ENCODE assay signal across 8 mouse cellular contexts in the genomic region with DNA sequence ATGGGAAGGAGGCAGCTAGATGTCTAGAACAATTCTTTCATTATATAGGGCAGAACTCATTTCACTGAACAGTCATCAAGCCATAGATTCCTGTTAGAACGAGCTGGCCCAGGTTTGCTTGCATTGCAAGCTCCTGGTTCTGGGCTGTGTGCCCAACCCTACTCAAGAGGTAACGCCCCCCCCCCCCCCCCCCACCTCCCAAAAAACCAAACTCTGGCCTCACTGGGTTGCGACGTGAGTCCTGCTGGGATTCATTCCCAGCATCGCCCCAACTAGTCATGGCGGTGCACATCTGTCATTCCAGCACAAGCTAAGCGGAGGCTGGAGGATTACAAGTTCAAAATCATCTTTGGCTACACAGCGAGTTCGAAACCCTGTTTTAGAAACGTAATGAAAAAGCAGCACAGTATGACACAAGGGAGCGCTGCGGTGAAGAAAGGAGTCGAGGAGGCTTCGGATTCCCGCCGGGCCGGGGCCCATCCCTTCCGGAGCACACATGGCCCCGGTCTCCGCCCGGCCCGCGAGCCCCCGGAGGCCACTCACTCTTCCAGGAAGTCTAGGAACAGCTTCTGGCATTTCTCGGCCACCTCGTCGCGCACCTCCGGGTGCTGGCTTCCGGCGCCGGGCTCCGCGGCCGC. TPM values are rescaled to one million over a fixed set of nuclear protein-coding genes. Genes with fewer than 3 reads are reported as not detected.
DNase-seq lines count a peak whose midpoint lies in the region; ATAC-seq and TF ChIP-seq lines count a peak whose summit lies in the region.

No protein-coding gene starts in this region.

- no peak for TF ChIP-seq CTCF in bone marrow macrophage, adult 2 months (IDR thresholded peaks at IDR 0.05; ENCODE audit: low read depth, low read length)

- H3K9ac ChIP-seq in hindbrain, embryonic 14.5 days: peak overlapping the region; percentile 76
- H3K9ac ChIP-seq in lung, embryonic 16.5 days (ENCODE audit: low read length): peak overlapping the region; percentile 84

- peak overlapping the region; percentile 86 for H3K4me2 ChIP-seq in hindbrain, embryonic 14.5 days (replicated peaks)
- H3K4me2 ChIP-seq in lung, embryonic 16.5 days (ENCODE audit: low read depth, low read length): peak overlapping the region; percentile 76

- ATAC-seq in hindbrain, embryonic 14.5 days (ENCODE audit: low FRiP score): peak; percentile 79; the same call in 1 of the 2 replicates
- ATAC-seq in lung, embryonic 16.5 days (ENCODE audit: low read depth): peak; percentile 85
- no peak; the same call in 1 of the 2 replicates for ATAC-seq in frontal cortex, adult (ENCODE audit: low TSS enrichment)
- no peak for ATAC-seq in erythroid progenitor cell, adult 5-6 weeks (replicated peaks; ENCODE audit: low FRiP score, poor library complexity, severe bottlenecking)

- no peaks in the 10 kb centered on the region for H3K9me3 ChIP-seq in heart, embryonic 10.5 days
- no peaks in the 10 kb centered on the region for H3K9me3 ChIP-seq in hindbrain, embryonic 14.5 days (ENCODE audit: control insufficient read depth, low read length)
- no peaks in the 10 kb centered on the region for H3K9me3 ChIP-seq in lung, embryonic 16.5 days (ENCODE audit: control insufficient read depth, low read length)

- under 1% methylated on average over 35 of the region's 35 CpGs for WGBS in heart, embryonic 10.5 days
- WGBS in hindbrain, embryonic 14.5 days: under 1% methylated on average over 35 of the region's 35 CpGs
- WGBS in lung, embryonic 16.5 days: under 1% methylated on average over 35 of the region's 35 CpGs

- peak; percentile 79 for DNase-seq in heart, embryonic 10.5 days (ENCODE audit: low spot score)
- DNase-seq in heart, adult 11 months: no peak
- DNase-seq in 416B (ENCODE audit: low read depth): peak; percentile 76
- DNase-seq in hindbrain, embryonic 14.5 days (ENCODE audit: low spot score): no peak

- no peaks in the 10 kb centered on the region for H3K27me3 ChIP-seq in heart, embryonic 10.5 days (ENCODE audit: insufficient read depth, poor library complexity, severe bottlenecking)
- no peaks in the 10 kb centered on the region for H3K27me3 ChIP-seq in hindbrain, embryonic 14.5 days (ENCODE audit: control insufficient read depth, insufficient read depth, low read length)
- no peaks in the 10 kb centered on the region for H3K27me3 ChIP-seq in lung, embryonic 16.5 days (ENCODE audit: control insufficient read depth, insufficient read depth, low read depth, low read length)

- peak overlapping the region; percentile 92 for H3K4me3 ChIP-seq in heart, embryonic 10.5 days
- H3K4me3 ChIP-seq in bone marrow macrophage, adult 2 months (ENCODE audit: insufficient read depth, low read length): peak overlapping the region; percentile 85
- peak overlapping the region; percentile 90 for H3K4me3 ChIP-seq in hindbrain, embryonic 14.5 days (replicated peaks; ENCODE audit: low read length)
- H3K4me3 ChIP-seq in lung, embryonic 16.5 days (ENCODE audit: low read length): peak overlapping the region; percentile 95

- peak overlapping the region; percentile 97 for H3K27ac ChIP-seq in heart, embryonic 10.5 days
- peak overlapping the region; percentile 43 for H3K27ac ChIP-seq in bone marrow macrophage, adult 2 months (ENCODE audit: insufficient read depth, low read depth, low read length)
- H3K27ac ChIP-seq in hindbrain, embryonic 14.5 days: peak overlapping the region; percentile 74
- H3K27ac ChIP-seq in lung, embryonic 16.5 days (ENCODE audit: low read length): peak overlapping the region; percentile 96

- H3K36me3 ChIP-seq in heart, embryonic 10.5 days: peaks cover 50% of the 10 kb centered on the region
- peaks cover 36% of the 10 kb centered on the region for H3K36me3 ChIP-seq in hindbrain, embryonic 14.5 days (replicated peaks; ENCODE audit: control insufficient read depth, insufficient read depth)
- peaks cover 21% of the 10 kb centered on the region for H3K36me3 ChIP-seq in lung, embryonic 16.5 days (ENCODE audit: control insufficient read depth, insufficient read depth, low read length)

- TF ChIP-seq POLR2A in bone marrow macrophage, adult 2 months (IDR thresholded peaks at IDR 0.05; ENCODE audit: borderline replicate concordance, low read depth, low read length): no peak

- peaks cover 17% of the 10 kb centered on the region for H3K4me1 ChIP-seq in heart, embryonic 10.5 days
- H3K4me1 ChIP-seq in bone marrow macrophage, adult 2 months (ENCODE audit: control insufficient read depth, insufficient read depth, low read length): 0 out of 2 replicates have a peak, but pooled peaks cover 2% of the 10 kb centered on the region
- peaks cover 18% of the 10 kb centered on the region for H3K4me1 ChIP-seq in hindbrain, embryonic 14.5 days (replicated peaks; ENCODE audit: control insufficient read depth, insufficient read depth, low read length)
- peaks cover 27% of the 10 kb centered on the region for H3K4me1 ChIP-seq in lung, embryonic 16.5 days (replicated peaks; ENCODE audit: control insufficient read depth, insufficient read depth, low read length)

RNA-seq across cellular contexts. Expression of gene Mcm6, which starts 0.4 kb away (rescaled TPM):
- 233 and 248 TPM in 2 replicates for polyA plus RNA-seq in heart, embryonic 10.5 days (2016; fragmentation: Nextera tagmentation; extraction: Ambion mirVana)
- polyA plus RNA-seq in bone marrow macrophage, adult 2 months (2012; ENCODE audit: insufficient read depth, insufficient read length, missing spikeins): 44.6 and 46.5 TPM in 2 replicates
- 64.6 and 82.8 TPM in 2 replicates for polyA plus RNA-seq in hindbrain, embryonic 14.5 days (2014; fragmentation: Nextera tagmentation; extraction: Ambion mirVana)
- 223 and 240 TPM in 2 replicates for polyA plus RNA-seq in lung, embryonic 16.5 days (2015; fragmentation: Nextera tagmentation; extraction: Ambion mirVana)
- 169 and 205 TPM in 2 replicates for total RNA-seq in erythroid progenitor cell, adult 5-6 weeks (2015; ENCODE audit: low replicate concordance)
- total RNA-seq in erythroid progenitor cell, adult 5-6 weeks (2017; ENCODE audit: low replicate concordance): 222 and 247 TPM in 2 replicates

RNA-seq across cellular contexts. Expression of gene Lct, which starts 30.9 kb away (rescaled TPM):
- 0.09 and 0.11 TPM in 2 replicates for polyA plus RNA-seq in heart, embryonic 10.5 days (2016; fragmentation: Nextera tagmentation; extraction: Ambion mirVana)
- polyA plus RNA-seq in bone marrow macrophage, adult 2 months (2012; ENCODE audit: insufficient read depth, insufficient read length, missing spikeins): not detected in 2 replicates
- 0.17 and 0.33 TPM in 2 replicates for polyA plus RNA-seq in hindbrain, embryonic 14.5 days (2014; fragmentation: Nextera tagmentation; extraction: Ambion mirVana)
- polyA plus RNA-seq in lung, embryonic 16.5 days (2015; fragmentation: Nextera tagmentation; extraction: Ambion mirVana): 0.09 TPM in 1 of 2 replicates, not detected in the other
- 0.36 TPM in 1 of 2 replicates, not detected in the other for total RNA-seq in erythroid progenitor cell, adult 5-6 weeks (2015; ENCODE audit: low replicate concordance)
- total RNA-seq in erythroid progenitor cell, adult 5-6 weeks (2017; ENCODE audit: low replicate concordance): 0.26 TPM in 1 of 2 replicates, not detected in the other

RNA-seq across cellular contexts. Expression of gene Dars, which starts 58.1 kb away (rescaled TPM):
- polyA plus RNA-seq in heart, embryonic 10.5 days (2016; fragmentation: Nextera tagmentation; extraction: Ambion mirVana): 137 and 155 TPM in 2 replicates
- polyA plus RNA-seq in bone marrow macrophage, adult 2 months (2012; ENCODE audit: insufficient read depth, insufficient read length, missing spikeins): 50.2 and 52.9 TPM in 2 replicates
- 97.3 and 98.7 TPM in 2 replicates for polyA plus RNA-seq in hindbrain, embryonic 14.5 days (2014; fragmentation: Nextera tagmentation; extraction: Ambion mirVana)
- 157 and 167 TPM in 2 replicates for polyA plus RNA-seq in lung, embryonic 16.5 days (2015; fragmentation: Nextera tagmentation; extraction: Ambion mirVana)
- total RNA-seq in erythroid progenitor cell, adult 5-6 weeks (2015; ENCODE audit: low replicate concordance): 25.2 and 66.7 TPM in 2 replicates
- 42.2 and 45.6 TPM in 2 replicates for total RNA-seq in erythroid progenitor cell, adult 5-6 weeks (2017; ENCODE audit: low replicate concordance)

Comparison
In these comparisons a context has a peak if more than half of its experiments do, and no peak if none do; other contexts are left out.
1. DNase-seq: peak in heart, embryonic 10.5 days (single experiment) and 416B (single experiment); none in heart, adult 11 months (single experiment) and hindbrain, embryonic 14.5 days (single experiment).
2. H3K27ac ChIP-seq: peak in every context shown above with its lines; median percentile 97 in heart, embryonic 10.5 days; 96 in lung, embryonic 16.5 days; 74 in hindbrain, embryonic 14.5 days; 43 in bone marrow macrophage, adult 2 months.
3. ATAC-seq: peak in hindbrain, embryonic 14.5 days (single experiment) and lung, embryonic 16.5 days (single experiment); none in frontal cortex, adult (single experiment) and erythroid progenitor cell, adult 5-6 weeks (single experiment).
4. Peak in every context shown above with its lines, with median percentiles within 50 percentile points of each other: H3K4me3 ChIP-seq.